Mouse (Mus musculus) right cerebral cortex, postnatal 14 days (tissue): ENCODE data around the gene Mog.

ENCODE experiments used
- DNase-seq: peaks from one replicate; pipeline ENCODE4 v3.0.0; 2022

Gene Mog

DNA sequence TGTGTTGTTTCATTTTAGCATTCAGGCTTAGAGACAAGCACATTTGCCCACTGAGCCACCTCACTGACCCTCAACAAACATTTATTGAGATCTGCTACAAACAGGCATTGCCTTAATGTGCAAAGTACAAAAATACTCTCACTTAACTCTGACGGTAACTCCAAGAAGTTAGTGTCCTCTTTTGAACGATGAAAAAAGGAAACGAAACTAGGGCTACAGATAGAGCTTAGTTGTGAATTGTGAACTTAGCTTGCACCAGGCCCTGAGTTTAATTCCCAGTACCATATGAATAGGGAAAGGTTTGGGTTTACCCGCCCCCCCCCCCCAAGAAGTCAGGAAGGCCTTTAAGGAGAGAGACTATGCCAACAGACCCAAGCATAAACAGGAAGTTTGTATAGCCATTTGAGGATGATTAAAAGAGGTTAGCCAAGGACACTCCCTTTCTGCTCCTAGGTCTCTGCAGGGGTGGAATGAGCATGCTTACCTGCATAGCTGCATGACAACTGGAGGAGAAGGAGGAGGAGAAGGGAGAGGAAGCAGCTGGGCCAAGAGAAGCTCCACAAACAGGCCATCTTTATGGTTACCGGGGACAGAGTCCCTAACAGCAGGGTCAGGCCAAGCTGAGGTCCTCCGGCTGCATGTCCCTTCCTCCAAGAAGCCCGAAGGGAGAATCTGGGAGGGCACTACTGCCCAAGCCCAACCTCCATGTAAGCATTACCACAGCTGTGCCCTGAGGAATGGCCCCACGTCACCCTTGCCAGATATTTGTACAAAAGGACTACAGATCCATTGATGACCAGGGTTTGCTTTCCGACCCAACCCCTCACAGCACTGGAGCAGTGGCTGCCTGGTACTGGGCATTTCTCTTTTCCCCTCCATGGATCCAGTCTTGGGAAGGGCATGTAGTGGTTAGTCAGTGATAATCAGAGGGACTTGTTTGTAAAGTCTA, at the start of gene Mog:
Gene Mog, minus strand, starts transcription at position 771 of the 949 bp plus-strand sequence.
- no peak for DNase-seq

DNA sequence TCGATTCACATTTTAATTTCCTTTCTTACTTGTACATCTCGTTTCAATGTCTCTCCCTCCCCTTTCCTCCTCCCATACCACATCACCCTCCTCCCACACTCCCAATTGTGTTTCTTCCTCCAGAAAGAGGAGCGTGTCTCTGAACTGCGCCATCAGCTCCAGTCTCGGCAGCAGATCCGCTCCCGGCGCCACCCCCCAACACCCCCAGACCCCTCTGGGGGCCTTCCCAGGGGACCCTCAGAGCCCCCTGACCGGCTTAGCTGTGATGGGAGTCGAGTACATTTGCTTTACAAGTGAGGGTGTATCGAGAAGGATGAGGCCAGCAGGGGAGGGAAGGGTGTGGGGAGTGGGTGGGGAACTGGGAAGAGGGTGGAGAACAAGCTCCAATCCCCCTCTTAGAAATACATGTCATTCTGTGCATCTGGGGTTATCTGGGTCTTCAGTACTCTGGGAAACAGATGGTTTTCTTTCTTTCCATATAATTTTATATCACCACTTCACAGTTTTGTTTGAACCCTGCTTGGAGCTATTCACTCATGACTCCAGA, 49.6 kb upstream of the Mog start:
- DNase-seq, result no peak

DNA sequence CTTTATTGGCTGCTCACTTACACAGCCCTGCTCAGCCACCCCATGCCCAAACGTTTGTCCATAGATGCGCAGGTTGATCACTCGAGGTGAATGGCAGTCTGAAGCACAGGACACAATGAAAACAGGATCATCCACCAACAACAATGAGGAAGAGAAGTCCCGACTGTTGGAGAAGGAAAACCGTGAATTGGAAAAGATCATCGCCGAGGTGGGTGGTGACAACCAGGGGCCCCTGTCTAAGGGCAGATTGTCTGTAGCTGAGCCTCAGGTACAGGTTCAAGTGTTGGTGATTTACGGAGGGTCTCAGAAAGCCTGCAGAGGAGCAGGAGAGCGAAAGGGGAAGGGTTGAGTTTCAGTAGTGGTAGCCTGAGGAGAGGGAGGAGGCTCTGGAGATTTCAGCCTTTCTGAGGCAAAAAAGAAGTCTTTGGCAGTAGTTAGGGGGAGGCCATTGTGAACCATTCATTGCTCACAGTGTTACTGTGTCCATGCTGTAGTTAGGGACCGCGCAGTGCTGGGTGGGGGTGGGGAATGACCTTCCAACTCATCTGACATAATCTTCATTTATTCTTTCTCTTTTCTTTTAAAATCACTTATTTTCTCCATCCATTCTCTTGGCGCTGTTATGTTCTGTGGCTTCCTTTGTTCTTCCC, 49.0 kb upstream of the Mog start:
- no peak for DNase-seq

GRCm38 (mm10) chr17:37070121-37070520, 46.9 kb upstream of the Mog start:
- DNase-seq, result no peak

- no peak for DNase-seq
Observed at GRCm38 (mm10) chr17:37067861-37068260, 44.7 kb upstream of the Mog start.

- no peak for DNase-seq
Observed at GRCm38 (mm10) chr17:37065993-37066392, 42.8 kb upstream of the Mog start.

DNA sequence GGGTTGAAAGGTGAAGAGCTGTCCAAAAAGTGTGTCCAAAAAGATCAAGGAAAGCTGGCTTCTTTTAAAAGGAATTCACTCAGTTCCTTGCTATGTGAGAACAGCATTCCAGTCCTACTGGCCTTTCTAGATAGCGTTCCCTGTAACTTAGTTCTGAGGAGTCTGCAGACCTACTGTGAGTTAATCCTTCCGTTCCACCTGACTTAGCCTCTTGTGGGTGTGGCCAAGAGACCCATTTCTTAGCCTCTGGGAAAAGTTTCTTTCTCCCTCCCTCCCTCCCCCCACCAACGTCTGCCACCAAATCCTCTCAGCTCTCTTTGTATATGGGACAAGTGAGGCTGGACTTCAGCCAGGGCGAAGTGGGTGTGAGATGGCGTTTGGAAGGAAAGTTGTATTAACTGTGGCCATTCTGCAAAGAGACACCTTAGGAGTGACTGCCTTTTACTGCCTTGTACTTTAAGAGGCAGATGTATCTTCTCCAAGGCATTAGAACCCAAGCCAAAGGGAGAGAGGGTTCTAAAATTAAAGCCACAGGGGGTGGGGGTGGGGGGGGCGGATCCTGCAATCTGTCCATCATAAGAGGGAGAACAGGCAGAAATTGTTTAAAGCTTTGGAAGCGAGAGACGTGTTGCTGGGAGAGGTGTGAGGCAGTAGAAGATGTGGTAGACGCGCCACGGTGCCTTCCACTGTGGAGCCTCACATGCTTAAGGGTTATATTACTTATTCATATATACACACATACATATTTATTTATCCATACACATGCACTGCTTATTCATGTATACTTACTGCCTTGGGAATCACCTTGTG, 40.7 kb upstream of the Mog start:
- DNase-seq, result peak; percentile 52

- no peak for DNase-seq
Observed at GRCm38 (mm10) chr17:37063063-37063462, 39.9 kb upstream of the Mog start.

GRCm38 (mm10) chr17:37062101-37062641, 39.0 kb upstream of the Mog start:
- peak; percentile 46 for DNase-seq

GRCm38 (mm10) chr17:37061435-37061834, 38.2 kb upstream of the Mog start:
- DNase-seq, result no peak

DNA sequence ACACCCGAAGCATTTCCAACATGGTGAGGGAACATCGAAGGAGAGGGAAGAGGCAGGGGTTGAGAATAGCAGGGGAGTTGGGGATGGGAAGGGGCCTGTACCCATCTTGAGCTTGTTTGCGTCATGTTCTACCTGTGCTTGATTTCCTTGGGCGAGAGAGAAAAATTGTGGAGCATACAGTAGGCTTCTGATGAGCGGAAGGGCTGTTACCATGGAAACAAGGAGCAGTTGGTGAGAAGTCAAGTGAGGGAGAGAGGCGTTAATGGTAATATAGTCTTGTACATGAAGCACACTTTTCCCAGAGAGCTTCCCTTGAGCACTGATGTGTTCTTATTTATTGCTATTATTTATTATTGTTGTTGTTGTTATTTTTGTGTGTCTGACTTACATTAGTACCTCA, 33.8 kb upstream of the Mog start:
- no peak for DNase-seq

- DNase-seq, result no peak
Observed at GRCm38 (mm10) chr17:37051745-37052144, 28.5 kb upstream of the Mog start.

- peak; percentile 38 for DNase-seq
Observed at GRCm38 (mm10) chr17:37050876-37051275, 27.7 kb upstream of the Mog start.

- DNase-seq, result peak; percentile 93
Observed at GRCm38 (mm10) chr17:37050399-37050798, 27.2 kb upstream of the Mog start.

- peak; percentile 85 for DNase-seq
Observed at GRCm38 (mm10) chr17:37049570-37050310, 26.5 kb upstream of the Mog start.

- no peak for DNase-seq
Observed at GRCm38 (mm10) chr17:37048383-37048782, 25.2 kb upstream of the Mog start.

DNA sequence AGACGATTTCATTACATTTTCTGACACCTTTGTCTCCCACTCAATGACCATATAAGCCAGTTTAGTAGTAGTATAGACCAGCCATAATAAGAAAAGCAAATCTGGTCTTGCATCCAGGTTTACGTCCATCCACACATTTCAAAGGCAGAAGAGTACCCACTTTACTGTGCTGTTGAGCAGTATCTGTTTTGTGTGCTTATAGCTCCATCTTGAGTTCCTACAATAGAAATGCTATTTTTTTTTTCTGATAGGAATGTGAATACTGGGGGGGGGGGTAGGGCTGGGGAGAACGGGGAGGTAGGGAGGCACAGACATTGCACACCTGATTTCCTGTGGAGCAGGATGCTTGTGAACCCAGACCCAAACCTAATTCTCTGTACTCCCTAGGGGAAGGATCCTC, 24.8 kb upstream of the Mog start:
- DNase-seq, result no peak

- no peak for DNase-seq
Observed at GRCm38 (mm10) chr17:37047332-37047976, 24.3 kb upstream of the Mog start.

GRCm38 (mm10) chr17:37046312-37047112, 23.3 kb upstream of the Mog start:
- DNase-seq, result peak; percentile 55

DNA sequence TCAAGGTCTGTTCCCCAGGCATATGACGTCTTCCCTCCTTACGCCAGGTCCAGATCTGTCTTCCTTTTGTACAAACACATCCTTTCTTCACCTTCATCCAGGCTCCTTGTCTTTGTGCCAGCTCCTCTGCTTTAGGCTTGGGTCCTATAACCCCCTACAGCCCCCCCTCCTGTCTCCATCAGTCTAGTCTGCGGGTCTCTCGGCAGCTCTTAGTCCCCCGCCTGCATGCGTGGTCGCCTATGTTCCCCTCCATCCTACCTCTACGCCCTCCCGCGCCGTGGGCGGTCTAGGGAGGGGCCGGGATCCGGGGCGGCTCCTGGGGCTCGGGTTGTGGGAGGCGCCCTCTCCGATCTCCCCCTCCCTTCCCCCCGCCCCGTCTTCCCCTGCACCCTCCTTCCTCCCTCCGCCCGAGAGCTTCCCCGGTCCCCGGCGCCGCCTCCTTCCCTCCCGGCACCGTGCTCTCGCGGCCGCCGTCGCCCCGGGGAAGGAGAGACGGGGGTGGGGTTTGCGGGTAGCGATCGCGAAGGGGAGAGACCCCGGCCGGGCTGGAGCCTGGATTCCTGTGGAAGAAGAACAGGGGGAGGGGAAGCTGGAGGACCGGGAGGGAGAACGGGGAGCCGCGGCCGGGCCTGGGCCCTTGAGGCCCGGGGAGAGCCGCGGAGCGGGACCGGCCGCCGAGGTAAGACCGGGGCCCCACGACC, 22.6 kb upstream of the Mog start, which contains the start of gene Gabbr1:
Gene Gabbr1, plus strand, starts transcription at position 356 of the 701 bp plus-strand sequence.
- DNase-seq, result peak; percentile 82
